24 mouse cellular contexts compared by ENCODE assay signal in the genomic region with DNA sequence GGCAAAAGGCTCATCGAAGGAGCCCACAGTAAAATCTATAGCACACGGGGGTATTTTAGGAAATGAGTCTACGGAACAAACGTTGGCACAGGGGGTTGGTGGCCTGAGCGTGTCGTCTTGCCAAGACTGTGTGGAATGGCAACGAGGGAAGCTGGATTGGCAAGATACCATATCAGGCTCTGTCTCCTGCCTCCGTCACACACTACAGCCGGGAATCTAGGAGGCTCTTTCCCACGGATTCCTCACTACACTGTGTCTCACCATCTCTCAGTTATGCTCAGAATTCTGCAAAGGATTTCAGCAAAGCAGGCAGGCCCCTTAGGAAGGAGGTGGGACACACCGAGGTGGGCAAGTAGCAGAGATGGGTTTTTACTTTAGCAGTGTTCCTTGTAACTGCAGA. TPM values are rescaled to one million over a fixed set of nuclear protein-coding genes. Genes with fewer than 3 reads are reported as not detected.
DNase-seq lines count a peak whose midpoint lies in the region; ATAC-seq and TF ChIP-seq lines count a peak whose summit lies in the region.
"Had no signal": no experiment of that assay in that cellular context is flagged by ENCODE, and none has a peak within 500 bp of the region (broad histone marks: within the 10 kb centered on the region; RNA-seq: fewer than 3 reads in every experiment).

No protein-coding gene starts in this region.

- no peak for TF ChIP-seq CTCF in layer of hippocampus, adult 2 months (conservative IDR thresholded peaks at IDR 0.05)

- no peak overlapping the region for H3K4me3 ChIP-seq in layer of hippocampus, adult 2 months
- H3K4me3 ChIP-seq in kidney, embryonic 14.5 days (ENCODE audit: low read length), result no peak overlapping the region
- H3K4me3 ChIP-seq: embryonic facial prominence, embryonic 15.5 days; erythroblast, embryonic 14.5 days; forebrain, embryonic 10.5 days; heart, embryonic 15.5 days; hindbrain, embryonic 10.5 days had no signal

- H3K9me3 ChIP-seq in kidney, embryonic 14.5 days (ENCODE audit: control insufficient read depth, low read length), result no peaks in the 10 kb centered on the region
- H3K9me3 ChIP-seq: embryonic facial prominence, embryonic 15.5 days; forebrain, embryonic 10.5 days; heart, embryonic 15.5 days; hindbrain, embryonic 10.5 days had no signal

- DNase-seq in cerebellum, adult 11-12 months, result peak; percentile 30
- no peak for DNase-seq in cerebellum, adult 11 months
- no peak for DNase-seq in frontal cortex, postnatal 10 days (ENCODE audit: low spot score in 2 of 2)
- no peak for DNase-seq in layer of hippocampus, adult 2 months (ENCODE audit: low spot score in 2 of 2)
- no peak for DNase-seq in layer of hippocampus, postnatal 14 days (ENCODE audit: low spot score in 2 of 2)
- DNase-seq: adrenal gland, postnatal 14 days; B cell, adult 2 months; embryo, embryonic 11 days; gastrocnemius, postnatal 25 days; heart, postnatal 14 days; kidney, adult 2 months had no signal

- ATAC-seq in frontal cortex, adult (ENCODE audit: low TSS enrichment), result peak; percentile 62
- ATAC-seq in kidney, embryonic 14.5 days (ENCODE audit: low FRiP score, low TSS enrichment), result no peak
- ATAC-seq: CD4-positive, CD25-positive, alpha-beta regulatory T cell, adult 4 months; forebrain, embryonic 14.5 days; intestine, embryonic 16.5 days had no signal

- H3K36me3 ChIP-seq in kidney, embryonic 14.5 days (ENCODE audit: control insufficient read depth, insufficient read depth, low read length), result no peaks in the 10 kb centered on the region
- H3K36me3 ChIP-seq: embryonic facial prominence, embryonic 15.5 days; G1E; heart, embryonic 15.5 days; hindbrain, embryonic 10.5 days had no signal

- H3K27ac ChIP-seq in layer of hippocampus, adult 2 months, result peak overlapping the region; percentile 43; the same call in 1 of the 2 replicates
- H3K27ac ChIP-seq in kidney, embryonic 14.5 days (ENCODE audit: low read depth, low read length), result no peak overlapping the region
- H3K27ac ChIP-seq: embryonic facial prominence, embryonic 15.5 days; forebrain, embryonic 10.5 days; heart, embryonic 15.5 days; hindbrain, embryonic 10.5 days; hindbrain, embryonic 14.5 days had no signal

- no peaks in the 10 kb centered on the region for H3K4me1 ChIP-seq in kidney, embryonic 14.5 days (ENCODE audit: control insufficient read depth, insufficient read depth, low read length)

- H3K4me2 ChIP-seq in kidney, embryonic 14.5 days (replicated peaks; ENCODE audit: low read depth, low read length), result no peak overlapping the region
- H3K4me2 ChIP-seq: embryonic facial prominence, embryonic 15.5 days; heart, embryonic 11.5 days; heart, embryonic 15.5 days; hindbrain, embryonic 14.5 days had no signal

- H3K27me3 ChIP-seq in kidney, embryonic 14.5 days (ENCODE audit: control insufficient read depth, insufficient read depth, low read length), result 0 out of 2 replicates have a peak, but pooled peaks cover 4% of the 10 kb centered on the region
- H3K27me3 ChIP-seq: embryonic facial prominence, embryonic 15.5 days; heart, embryonic 15.5 days had no signal

- 82% methylated on average over 11 of the region's 11 CpGs for WGBS in kidney, embryonic 14.5 days

- no peak overlapping the region for H3K9ac ChIP-seq in kidney, embryonic 14.5 days (ENCODE audit: low read depth, low read length)
- H3K9ac ChIP-seq: embryonic facial prominence, embryonic 15.5 days; heart, embryonic 15.5 days; hindbrain, embryonic 14.5 days had no signal

RNA-seq across cellular contexts. Expression of a gene that starts 2.1 kb away (rescaled TPM):
- total RNA-seq in layer of hippocampus, adult 2 months (2021), result 10 to 100 TPM; 63.0 to 63.2 TPM
- 10 to 100 TPM; 50.0 to 61.6 TPM for total RNA-seq in layer of hippocampus, postnatal 14 days (2021)
- 5.1 and 5.3 TPM in 2 replicates for polyA plus RNA-seq in kidney, embryonic 14.5 days (2014; fragmentation: Nextera tagmentation; extraction: Ambion mirVana)
- total RNA-seq: G1E had no signal
- polyA plus RNA-seq: G1E had no signal
